In genomic region chr5:133479205-133479604, GRCm38 (mm10) we compare ENCODE assay signal across 17 mouse cellular contexts.
"Had no signal": no experiment of that assay in that cellular context is flagged by ENCODE, and none has a peak within 500 bp of the region (broad histone marks: within the 10 kb centered on the region; RNA-seq: fewer than 3 reads in every experiment).

No protein-coding gene starts in this region.

- DNase-seq: lung, adult 18-20 months; lung, embryonic 14.5 days; lung, postnatal 10 days; lung, postnatal 4 days; retina, postnatal 1 day; right cerebral cortex, postnatal 25 days; right cerebral cortex, postnatal 4 days; spleen, adult 18-20 months; thymus, adult 18-20 months; thymus, postnatal 14 days; thymus, postnatal 36 days had no signal

- H3K9me3 ChIP-seq: midbrain, embryonic 10.5 days; midbrain, embryonic 12.5 days; midbrain, embryonic 15.5 days; neural tube, embryonic 13.5 days; neural tube, embryonic 15.5 days had no signal

- H3K27me3 ChIP-seq: midbrain, embryonic 12.5 days; midbrain, embryonic 15.5 days; neural tube, embryonic 13.5 days; neural tube, embryonic 15.5 days had no signal

- H3K27ac ChIP-seq: midbrain, embryonic 10.5 days; midbrain, embryonic 12.5 days; midbrain, embryonic 15.5 days; neural tube, embryonic 13.5 days; neural tube, embryonic 15.5 days had no signal

- ATAC-seq: midbrain, embryonic 15.5 days had no signal

- H3K4me2 ChIP-seq: lung, embryonic 14.5 days; midbrain, embryonic 12.5 days; midbrain, embryonic 15.5 days; neural tube, embryonic 13.5 days; neural tube, embryonic 15.5 days had no signal

- H3K9ac ChIP-seq: lung, embryonic 14.5 days; midbrain, embryonic 12.5 days; midbrain, embryonic 15.5 days; neural tube, embryonic 13.5 days; neural tube, embryonic 15.5 days had no signal

- H3K4me3 ChIP-seq: midbrain, embryonic 10.5 days; midbrain, embryonic 12.5 days; midbrain, embryonic 15.5 days; myocyte; neural tube, embryonic 13.5 days; neural tube, embryonic 15.5 days had no signal

- H3K36me3 ChIP-seq: midbrain, embryonic 10.5 days; midbrain, embryonic 12.5 days; midbrain, embryonic 15.5 days; neural tube, embryonic 13.5 days; neural tube, embryonic 15.5 days had no signal
